Mouse (Mus musculus): Measurements from ENCODE around the gene Fgf2. TPM values are rescaled to one million over a fixed set of nuclear protein-coding genes. Genes with fewer than 3 reads are reported as not detected.

Fgf2 gene
- polyA plus RNA-seq, 1 experiment from 2014 or later: 0.86 TPM

GRCm38 (mm10) chr3:37418961-37419457, 70.9 kb downstream of the Fgf2 start:
- DNase-seq (ENCODE audit: low spot score, missing footprints): no peak
- H3K9me3 ChIP-seq (ENCODE audit: control insufficient read depth, low read length): no peaks in the 10 kb centered on the region
- no peaks in the 10 kb centered on the region for H3K36me3 ChIP-seq (ENCODE audit: control insufficient read depth, insufficient read depth, low read length)
- H3K4me3 ChIP-seq (ENCODE audit: low read depth, low read length): peak overlapping the region; percentile 83
- under 1% methylated on average over 30 of the region's 30 CpGs for WGBS
- peak overlapping the region; percentile 82 for H3K4me2 ChIP-seq
- H3K9ac ChIP-seq (ENCODE audit: low read length): peak overlapping the region; percentile 71
- H3K27ac ChIP-seq (ENCODE audit: low read depth, low read length): peak overlapping the region; percentile 57
- no peaks in the 10 kb centered on the region for H3K27me3 ChIP-seq (ENCODE audit: control insufficient read depth, insufficient read depth, low read length)
- no peak for ATAC-seq (ENCODE audit: low FRiP score)
- H3K4me1 ChIP-seq (ENCODE audit: control insufficient read depth, insufficient read depth, low read length): peaks cover 14% of the 10 kb centered on the region

DNA sequence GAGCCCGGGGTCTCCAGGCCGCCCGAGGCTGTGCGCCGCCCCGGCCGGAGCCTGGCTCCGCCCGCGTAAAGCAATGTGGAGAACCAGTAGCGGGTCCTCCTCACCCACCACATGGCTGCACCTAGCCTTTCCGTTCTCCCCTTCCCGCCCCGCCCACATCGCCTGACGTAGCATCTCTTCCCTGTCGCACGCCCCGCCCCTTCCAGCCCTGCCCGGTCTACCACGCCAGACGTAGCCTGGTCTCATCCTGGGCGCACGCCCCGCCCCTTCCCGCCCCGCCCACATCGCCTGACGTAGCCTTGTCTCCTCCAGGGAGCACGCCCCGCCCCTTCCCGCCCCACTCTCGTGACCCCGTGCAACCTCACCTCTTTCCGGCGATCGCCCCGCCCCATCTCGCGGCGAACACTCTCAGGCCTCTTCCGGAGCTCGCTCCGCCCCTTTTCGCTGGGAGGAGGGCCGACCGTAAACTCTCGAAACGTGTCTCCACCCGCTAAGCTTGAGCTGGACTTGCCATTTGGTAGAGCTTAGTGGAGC, 71.4 kb downstream of the Fgf2 start, which contains the start of gene Spata5:
TSS of gene Spata5 (plus strand) at position 439 of the 534 bp plus-strand sequence.
- H3K4me1 ChIP-seq (ENCODE audit: control insufficient read depth, insufficient read depth, low read length): peaks cover 14% of the 10 kb centered on the region
- peak within 1 kb of the TSS; percentile 83 for H3K4me3 ChIP-seq (ENCODE audit: low read depth, low read length)
- DNase-seq (ENCODE audit: low spot score, missing footprints) (peak; percentile 100), ATAC-seq (ENCODE audit: low FRiP score) (peak; percentile 95)
- peak within 1 kb of the TSS; percentile 57 for H3K27ac ChIP-seq (ENCODE audit: low read depth, low read length)
- 2% methylated on average over 47 of the region's 50 CpGs for WGBS
- H3K4me2 ChIP-seq: peak within 1 kb of the TSS; percentile 89
- H3K36me3 ChIP-seq (ENCODE audit: control insufficient read depth, insufficient read depth, low read length): no peaks in the 10 kb centered on the region
- peak within 1 kb of the TSS; percentile 71 for H3K9ac ChIP-seq (ENCODE audit: low read length)
- no peaks in the 10 kb centered on the region for H3K27me3 ChIP-seq (ENCODE audit: control insufficient read depth, insufficient read depth, low read length)
- no peaks in the 10 kb centered on the region for H3K9me3 ChIP-seq (ENCODE audit: control insufficient read depth, low read length)

DNA sequence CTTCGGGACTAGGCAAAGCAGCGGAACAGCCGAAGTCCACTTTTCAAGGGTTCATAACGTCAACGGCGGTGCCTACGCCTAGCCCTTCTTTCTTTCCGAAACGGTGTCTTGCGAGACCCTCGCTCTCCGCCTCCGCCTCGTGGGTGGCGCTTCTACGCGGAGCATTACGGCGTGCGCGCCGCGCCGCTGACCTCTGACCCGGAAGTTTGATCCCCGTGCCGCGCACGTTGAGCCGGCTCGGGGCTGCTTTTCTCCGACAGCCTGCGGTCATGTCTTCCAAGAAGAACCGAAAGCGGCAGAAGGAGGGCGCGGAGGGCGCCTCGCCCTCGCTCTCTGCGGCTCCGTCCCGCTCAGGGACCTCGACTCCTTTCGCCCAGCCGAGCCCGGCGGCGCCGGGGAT, 71.9 kb downstream of the Fgf2 start, which contains the start of gene Nudt6:
TSS of gene Nudt6 (minus strand) at position 140 of the 400 bp plus-strand sequence.
- peak within 1 kb of the TSS; percentile 83 for H3K4me3 ChIP-seq (ENCODE audit: low read depth, low read length)
- no peaks in the 10 kb centered on the region for H3K36me3 ChIP-seq (ENCODE audit: control insufficient read depth, insufficient read depth, low read length)
- peak; percentile 87 for ATAC-seq (ENCODE audit: low FRiP score)
- peak; percentile 100 for DNase-seq (ENCODE audit: low spot score, missing footprints)
- no peaks in the 10 kb centered on the region for H3K27me3 ChIP-seq (ENCODE audit: control insufficient read depth, insufficient read depth, low read length)
- peak within 1 kb of the TSS; percentile 71 for H3K9ac ChIP-seq (ENCODE audit: low read length)
- peak within 1 kb of the TSS; percentile 89 for H3K4me2 ChIP-seq
- H3K27ac ChIP-seq (ENCODE audit: low read depth, low read length): peak within 1 kb of the TSS; percentile 57
- WGBS: under 1% methylated on average over 50 of the region's 50 CpGs
- peaks cover 14% of the 10 kb centered on the region for H3K4me1 ChIP-seq (ENCODE audit: control insufficient read depth, insufficient read depth, low read length)
- H3K9me3 ChIP-seq (ENCODE audit: control insufficient read depth, low read length): no peaks in the 10 kb centered on the region

DNA sequence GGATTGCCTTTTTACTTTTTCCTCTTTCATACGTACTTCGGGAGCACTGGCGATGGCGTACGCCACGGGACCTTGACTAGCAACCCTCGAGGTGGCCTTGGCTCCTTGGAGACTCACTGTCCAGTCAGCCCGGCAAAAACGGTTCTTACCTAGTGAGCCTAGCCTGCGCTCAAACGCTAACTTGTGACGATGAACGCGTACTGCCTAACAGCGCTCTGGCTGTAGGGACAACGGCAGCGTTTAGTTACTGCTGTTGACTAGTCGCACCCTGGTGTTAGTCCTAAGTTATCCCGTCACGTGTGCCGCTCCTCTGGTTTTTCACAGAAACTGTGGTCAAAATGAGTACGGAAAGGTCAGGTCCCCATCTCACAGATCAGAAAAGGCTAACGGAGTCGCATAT, 72.5 kb downstream of the Fgf2 start:
- WGBS: under 1% methylated on average over 24 of the region's 24 CpGs
- ATAC-seq (ENCODE audit: low FRiP score) (no peak), DNase-seq (ENCODE audit: low spot score, missing footprints) (peak; percentile 91)
- no peaks in the 10 kb centered on the region for H3K9me3 ChIP-seq (ENCODE audit: control insufficient read depth, low read length)
- peak overlapping the region; percentile 83 for H3K4me3 ChIP-seq (ENCODE audit: low read depth, low read length)
- no peaks in the 10 kb centered on the region for H3K27me3 ChIP-seq (ENCODE audit: control insufficient read depth, insufficient read depth, low read length)
- H3K27ac ChIP-seq (ENCODE audit: low read depth, low read length): no peak overlapping the region; the same call in 1 of the 2 replicates
- H3K9ac ChIP-seq (ENCODE audit: low read length): peak overlapping the region; percentile 69
- H3K36me3 ChIP-seq (ENCODE audit: control insufficient read depth, insufficient read depth, low read length): no peaks in the 10 kb centered on the region
- H3K4me2 ChIP-seq: peak overlapping the region; percentile 89
- peaks cover 14% of the 10 kb centered on the region for H3K4me1 ChIP-seq (ENCODE audit: control insufficient read depth, insufficient read depth, low read length)

- ATAC-seq (ENCODE audit: low FRiP score) (no peak), DNase-seq (ENCODE audit: low spot score, missing footprints) (no peak)
- Histone ChIP-seq H3K4me2 (peak overlapping the region; percentile 89), H3K4me1 (ENCODE audit: control insufficient read depth, insufficient read depth, low read length) (peaks cover 14% of the 10 kb centered on the region), H3K4me3 (ENCODE audit: low read depth, low read length) (peak overlapping the region; percentile 83), H3K27ac (ENCODE audit: low read depth, low read length) (no peak overlapping the region), H3K9ac (ENCODE audit: low read length) (peak overlapping the region; percentile 69), H3K27me3 (ENCODE audit: control insufficient read depth, insufficient read depth, low read length) (no peaks in the 10 kb centered on the region), H3K36me3 (ENCODE audit: control insufficient read depth, insufficient read depth, low read length) (no peaks in the 10 kb centered on the region), H3K9me3 (ENCODE audit: control insufficient read depth, low read length) (no peaks in the 10 kb centered on the region)
- 13% methylated on average over 3 of the region's 3 CpGs for WGBS
Observed at GRCm38 (mm10) chr3:37421179-37421578, 73.0 kb downstream of the Fgf2 start.

DNA sequence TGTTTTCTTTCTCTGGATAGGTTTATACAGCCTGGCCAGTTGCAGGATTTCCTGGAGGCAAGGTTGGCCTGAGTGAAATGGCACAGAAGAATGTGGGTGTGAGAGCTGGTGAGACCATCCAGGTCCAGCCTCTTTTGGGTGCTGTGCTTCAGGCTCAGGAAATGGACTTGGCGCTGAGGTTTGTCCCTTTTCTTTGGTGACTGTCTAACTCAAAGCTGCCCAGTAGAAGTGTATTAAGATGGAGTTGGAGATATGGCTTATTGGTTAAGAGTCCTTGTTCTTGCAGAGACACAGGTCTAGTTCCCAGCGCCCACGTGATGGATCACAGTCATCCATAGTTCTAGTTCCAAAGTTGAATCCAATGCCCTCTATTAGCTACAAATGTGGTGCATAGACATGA, 77.9 kb downstream of the Fgf2 start:
- no peak for DNase-seq (ENCODE audit: low spot score, missing footprints)
- H3K4me2 ChIP-seq: no peak overlapping the region
- no peak overlapping the region for H3K4me3 ChIP-seq (ENCODE audit: low read depth, low read length)
- no peaks in the 10 kb centered on the region for H3K27me3 ChIP-seq (ENCODE audit: control insufficient read depth, insufficient read depth, low read length)
- WGBS: 92% methylated on average over 3 of the region's 3 CpGs
- peaks cover 4% of the 10 kb centered on the region for H3K4me1 ChIP-seq (ENCODE audit: control insufficient read depth, insufficient read depth, low read length)
- H3K27ac ChIP-seq (ENCODE audit: low read depth, low read length): no peak overlapping the region
- no peak for ATAC-seq (ENCODE audit: low FRiP score)
- no peaks in the 10 kb centered on the region for H3K36me3 ChIP-seq (ENCODE audit: control insufficient read depth, insufficient read depth, low read length)
- H3K9me3 ChIP-seq (ENCODE audit: control insufficient read depth, low read length): no peaks in the 10 kb centered on the region
- H3K9ac ChIP-seq (ENCODE audit: low read length): no peak overlapping the region

- DNase-seq (ENCODE audit: low spot score, missing footprints): no peak
- Histone ChIP-seq H3K27ac (ENCODE audit: low read depth, low read length) (no peak overlapping the region), H3K27me3 (ENCODE audit: control insufficient read depth, insufficient read depth, low read length) (no peaks in the 10 kb centered on the region), H3K36me3 (ENCODE audit: control insufficient read depth, insufficient read depth, low read length) (no peaks in the 10 kb centered on the region), H3K4me1 (ENCODE audit: control insufficient read depth, insufficient read depth, low read length) (no peaks in the 10 kb centered on the region), H3K9me3 (ENCODE audit: control insufficient read depth, low read length) (no peaks in the 10 kb centered on the region), H3K4me2 (no peak overlapping the region), H3K9ac (ENCODE audit: low read length) (no peak overlapping the region), H3K4me3 (ENCODE audit: low read depth, low read length) (no peak overlapping the region)
- no peak for ATAC-seq (ENCODE audit: low FRiP score)
Observed at GRCm38 (mm10) chr3:37430359-37430758, 82.2 kb downstream of the Fgf2 start.

GRCm38 (mm10) chr3:37439770-37440169, 91.6 kb downstream of the Fgf2 start:
- H3K9ac ChIP-seq (ENCODE audit: low read length): no peak overlapping the region
- no peaks in the 10 kb centered on the region for H3K9me3 ChIP-seq (ENCODE audit: control insufficient read depth, low read length)
- WGBS: 100% methylated on average over 1 of the region's 1 CpGs
- H3K4me2 ChIP-seq: no peak overlapping the region
- H3K36me3 ChIP-seq (ENCODE audit: control insufficient read depth, insufficient read depth, low read length): no peaks in the 10 kb centered on the region
- no peak overlapping the region for H3K4me3 ChIP-seq (ENCODE audit: low read depth, low read length)
- DNase-seq (ENCODE audit: low spot score, missing footprints): no peak
- ATAC-seq (ENCODE audit: low FRiP score): no peak
- no peaks in the 10 kb centered on the region for H3K27me3 ChIP-seq (ENCODE audit: control insufficient read depth, insufficient read depth, low read length)
- no peaks in the 10 kb centered on the region for H3K4me1 ChIP-seq (ENCODE audit: control insufficient read depth, insufficient read depth, low read length)
- H3K27ac ChIP-seq (ENCODE audit: low read depth, low read length): no peak overlapping the region

- DNase-seq (ENCODE audit: low spot score, missing footprints): no peak
- Histone ChIP-seq H3K36me3 (ENCODE audit: control insufficient read depth, insufficient read depth, low read length) (no peaks in the 10 kb centered on the region), H3K27ac (ENCODE audit: low read depth, low read length) (no peak overlapping the region), H3K4me1 (ENCODE audit: control insufficient read depth, insufficient read depth, low read length) (no peaks in the 10 kb centered on the region), H3K4me3 (ENCODE audit: low read depth, low read length) (no peak overlapping the region), H3K4me2 (no peak overlapping the region), H3K9ac (ENCODE audit: low read length) (no peak overlapping the region), H3K9me3 (ENCODE audit: control insufficient read depth, low read length) (no peaks in the 10 kb centered on the region), H3K27me3 (ENCODE audit: control insufficient read depth, insufficient read depth, low read length) (no peaks in the 10 kb centered on the region)
- ATAC-seq (ENCODE audit: low FRiP score): no peak
- 96% methylated on average over 2 of the region's 2 CpGs for WGBS
Observed at GRCm38 (mm10) chr3:37443409-37443808, 95.3 kb downstream of the Fgf2 start.
